In the genomic region with DNA sequence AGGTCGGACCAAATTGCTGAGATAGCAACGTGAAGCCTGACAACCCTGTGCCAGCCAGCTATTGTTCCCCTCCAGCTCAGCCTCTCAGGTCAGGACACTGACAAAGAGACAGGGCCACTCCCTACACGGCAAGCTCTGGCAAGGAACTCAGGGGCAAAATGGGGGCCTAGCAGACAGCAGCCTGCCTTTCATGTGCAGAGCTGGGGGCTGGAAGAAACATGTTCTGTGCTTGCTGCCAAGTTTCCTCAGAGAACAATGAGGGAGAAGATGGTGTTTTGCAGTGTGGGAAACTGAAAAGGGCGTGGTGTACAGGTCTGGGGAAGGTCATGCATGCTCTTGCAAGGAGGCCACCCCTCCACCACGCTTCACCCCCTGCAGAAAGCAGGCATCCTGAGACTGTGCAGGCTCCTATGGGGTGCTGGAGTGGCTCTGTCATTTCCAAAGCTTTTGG, we compare ENCODE assay signal across 9 mouse cellular contexts.
A peak's percentile ranks its signal among the peaks of the same experiment; 100 is the strongest.
DNase-seq lines count a peak whose midpoint lies in the region; ATAC-seq and TF ChIP-seq lines count a peak whose summit lies in the region.
"Had no signal": no experiment of that assay in that cellular context is flagged by ENCODE, and none has a peak within 500 bp of the region (broad histone marks: within the 10 kb centered on the region; RNA-seq: fewer than 3 reads in every experiment).

No protein-coding gene starts in this region.

- no peaks in the 10 kb centered on the region for H3K36me3 ChIP-seq in intestine, embryonic 14.5 days (ENCODE audit: control insufficient read depth, insufficient read depth, low read length)
- no peaks in the 10 kb centered on the region for H3K36me3 ChIP-seq in intestine, postnatal 0 days (ENCODE audit: control insufficient read depth, insufficient read depth)
- H3K36me3 ChIP-seq in heart, embryonic 11.5 days (ENCODE audit: control insufficient read depth, insufficient read depth, low read length) = no peaks in the 10 kb centered on the region
- no peaks in the 10 kb centered on the region for H3K36me3 ChIP-seq in lung, embryonic 16.5 days (ENCODE audit: control insufficient read depth, insufficient read depth, low read length)

- 28% methylated on average over 5 of the region's 5 CpGs for WGBS in intestine, embryonic 14.5 days
- 24% methylated on average over 5 of the region's 5 CpGs for WGBS in intestine, postnatal 0 days
- 32% methylated on average over 5 of the region's 5 CpGs for WGBS in heart, embryonic 11.5 days (ENCODE audit: insufficient replicate concordance)
- WGBS in lung, embryonic 16.5 days = 33% methylated on average over 5 of the region's 5 CpGs

- H3K4me2 ChIP-seq in intestine, embryonic 14.5 days (ENCODE audit: low read length) = no peak overlapping the region
- H3K4me2 ChIP-seq in intestine, postnatal 0 days (replicated peaks; ENCODE audit: low read depth) = no peak overlapping the region; the same call in 1 of the 2 replicates
- H3K4me2 ChIP-seq in heart, embryonic 11.5 days = no peak overlapping the region
- H3K4me2 ChIP-seq in lung, embryonic 16.5 days (ENCODE audit: low read depth, low read length) = no peak overlapping the region

- peaks cover 14% of the 10 kb centered on the region for H3K4me1 ChIP-seq in intestine, embryonic 14.5 days (replicated peaks; ENCODE audit: control insufficient read depth, insufficient read depth, low read length)
- 0 out of 2 replicates have a peak, but pooled peaks cover 5% of the 10 kb centered on the region for H3K4me1 ChIP-seq in intestine, postnatal 0 days (replicated peaks; ENCODE audit: control insufficient read depth, insufficient read depth, low read length)
- H3K4me1 ChIP-seq in heart, embryonic 11.5 days (ENCODE audit: control insufficient read depth, insufficient read depth, low read length) = peaks cover 10% of the 10 kb centered on the region; the same call in 1 of the 2 replicates
- H3K4me1 ChIP-seq in lung, embryonic 16.5 days (replicated peaks; ENCODE audit: control insufficient read depth, insufficient read depth, low read length) = peaks cover 8% of the 10 kb centered on the region; the same call in 1 of the 2 replicates

- H3K9ac ChIP-seq in intestine, embryonic 14.5 days (ENCODE audit: low read length) = no peak overlapping the region
- H3K9ac ChIP-seq in intestine, postnatal 0 days (ENCODE audit: low read depth, low read length) = no peak overlapping the region
- H3K9ac ChIP-seq in heart, embryonic 11.5 days (ENCODE audit: low read depth, low read length) = no peak overlapping the region
- no peak overlapping the region for H3K9ac ChIP-seq in lung, embryonic 16.5 days (ENCODE audit: low read length)

- H3K9me3 ChIP-seq in intestine, embryonic 14.5 days (ENCODE audit: control insufficient read depth, low read length) = no peaks in the 10 kb centered on the region
- H3K9me3 ChIP-seq in intestine, postnatal 0 days (ENCODE audit: control insufficient read depth) = no peaks in the 10 kb centered on the region
- no peaks in the 10 kb centered on the region for H3K9me3 ChIP-seq in heart, embryonic 11.5 days (replicated peaks; ENCODE audit: control insufficient read depth, low read length)
- H3K9me3 ChIP-seq in lung, embryonic 16.5 days (ENCODE audit: control insufficient read depth, low read length) = no peaks in the 10 kb centered on the region

- H3K27me3 ChIP-seq in intestine, embryonic 14.5 days (replicated peaks; ENCODE audit: control insufficient read depth, insufficient read depth, low read length) = no peaks in the 10 kb centered on the region
- no peaks in the 10 kb centered on the region for H3K27me3 ChIP-seq in intestine, postnatal 0 days (replicated peaks; ENCODE audit: control insufficient read depth, insufficient read depth, low read length)
- no peaks in the 10 kb centered on the region for H3K27me3 ChIP-seq in heart, embryonic 11.5 days (ENCODE audit: control insufficient read depth, insufficient read depth, low read length)
- H3K27me3 ChIP-seq in lung, embryonic 16.5 days (ENCODE audit: control insufficient read depth, insufficient read depth, low read depth, low read length) = no peaks in the 10 kb centered on the region

- H3K4me3 ChIP-seq in intestine, embryonic 14.5 days (ENCODE audit: low read depth, low read length) = no peak overlapping the region
- no peak overlapping the region for H3K4me3 ChIP-seq in intestine, postnatal 0 days (ENCODE audit: low read depth, low read length)
- H3K4me3 ChIP-seq in heart, embryonic 11.5 days (ENCODE audit: low read depth, low read length) = no peak overlapping the region
- H3K4me3 ChIP-seq in lung, embryonic 16.5 days (ENCODE audit: low read length) = no peak overlapping the region

- no peak for DNase-seq in intestine, embryonic 14.5 days (ENCODE audit: low spot score)
- no peak for DNase-seq in frontal cortex, postnatal 10 days (ENCODE audit: low spot score in 2 of 2)
- DNase-seq in kidney, adult 18-20 months = no peak
- DNase-seq in layer of hippocampus, adult 18-20 months (ENCODE audit: low spot score in 2 of 2) = no peak
- DNase-seq: adrenal gland, postnatal 14 days had no signal

- no peak overlapping the region for H3K27ac ChIP-seq in intestine, embryonic 14.5 days (ENCODE audit: low read depth)
- no peak overlapping the region for H3K27ac ChIP-seq in intestine, postnatal 0 days (ENCODE audit: low read depth, low read length)
- no peak overlapping the region for H3K27ac ChIP-seq in heart, embryonic 11.5 days (ENCODE audit: low read depth, low read length)
- peak overlapping the region; percentile 12; the same call in 1 of the 2 replicates for H3K27ac ChIP-seq in lung, embryonic 16.5 days (ENCODE audit: low read length)

- ATAC-seq in intestine, embryonic 14.5 days (replicated peaks; ENCODE audit: low FRiP score, low TSS enrichment, low read depth) = 0 out of 2 replicates have a peak, but pooled peaks have one; percentile 57
- no peak for ATAC-seq in intestine, postnatal 0 days
- ATAC-seq in common myeloid progenitor, adult 5-6 weeks (replicated peaks; ENCODE audit: low read depth, poor library complexity, severe bottlenecking) = peak; percentile 5; the same call in 1 of the 2 replicates
- ATAC-seq in heart, embryonic 11.5 days (replicated peaks; ENCODE audit: insufficient number of reproducible peaks, low FRiP score, low TSS enrichment) = peak; percentile 52
- peak; percentile 76 for ATAC-seq in lung, embryonic 16.5 days (ENCODE audit: low read depth)

- no peak for TF ChIP-seq CTCF in intestine, postnatal 0 days (IDR thresholded peaks at IDR 0.05; ENCODE audit: low read depth)
